Mouse (Mus musculus): ENCODE data around the gene Rhoj.
"Not testable (repeated sequence)": the region's sequence is repeated elsewhere in the genome, so short reads cannot be mapped to it uniquely, and the experiment has no call there.

The Rhoj gene

GRCm38 (mm10) chr12:75396616-75397015 lies 88.5 kb downstream of the Rhoj start:
- no peak for DNase-seq

DNA sequence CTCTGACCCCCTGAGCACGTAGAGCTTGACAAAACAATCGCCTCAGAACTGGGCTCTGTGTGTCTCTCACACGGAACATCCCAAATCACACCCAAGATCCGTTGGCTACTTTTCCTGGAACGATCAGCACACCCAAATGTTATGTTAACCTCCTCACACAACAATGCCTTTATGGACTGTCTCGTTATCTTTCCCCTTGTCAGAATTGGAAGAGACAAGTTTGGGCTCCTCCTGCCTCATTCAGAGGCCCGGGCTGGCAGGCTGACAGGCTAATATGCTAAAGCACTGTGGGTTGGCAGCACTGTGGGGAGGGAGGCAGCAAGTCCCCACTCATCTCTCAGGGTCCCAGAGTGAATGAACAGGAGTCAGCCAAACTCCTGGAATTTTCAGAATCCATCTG lies 89.0 kb downstream of the Rhoj start:
- no peak for DNase-seq

GRCm38 (mm10) chr12:75412964-75413363 lies 104.8 kb downstream of the Rhoj start:
- peak; percentile 15 for DNase-seq

- DNase-seq: peak; percentile 18
Measured at GRCm38 (mm10) chr12:75414991-75415390, 106.9 kb downstream of the Rhoj start.

GRCm38 (mm10) chr12:75416681-75417080 lies 108.6 kb downstream of the Rhoj start, which contains the start of gene Gphb5:
TSS of gene Gphb5 (minus strand) at chr12:75416781.
- no peak for DNase-seq

DNA sequence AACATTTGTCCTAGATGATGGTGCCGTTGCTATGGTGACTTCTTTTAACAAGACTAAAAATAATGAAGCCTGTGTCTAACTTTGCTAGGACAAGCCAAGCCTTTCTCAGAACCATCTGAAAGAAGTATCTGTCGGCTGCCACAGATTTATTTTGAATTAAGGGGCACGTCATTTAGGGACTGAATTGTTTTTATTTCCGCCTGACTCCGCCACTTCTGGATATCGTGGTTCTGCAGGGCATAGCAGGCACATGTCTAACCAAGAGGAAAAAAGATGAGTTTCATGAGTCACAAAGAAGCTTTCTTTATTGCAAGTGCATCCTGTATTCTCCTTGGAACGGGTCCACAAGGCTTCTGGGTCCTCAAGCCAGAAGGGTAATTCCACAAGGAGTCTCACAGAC lies 116.2 kb downstream of the Rhoj start:
- no peak for DNase-seq

DNA sequence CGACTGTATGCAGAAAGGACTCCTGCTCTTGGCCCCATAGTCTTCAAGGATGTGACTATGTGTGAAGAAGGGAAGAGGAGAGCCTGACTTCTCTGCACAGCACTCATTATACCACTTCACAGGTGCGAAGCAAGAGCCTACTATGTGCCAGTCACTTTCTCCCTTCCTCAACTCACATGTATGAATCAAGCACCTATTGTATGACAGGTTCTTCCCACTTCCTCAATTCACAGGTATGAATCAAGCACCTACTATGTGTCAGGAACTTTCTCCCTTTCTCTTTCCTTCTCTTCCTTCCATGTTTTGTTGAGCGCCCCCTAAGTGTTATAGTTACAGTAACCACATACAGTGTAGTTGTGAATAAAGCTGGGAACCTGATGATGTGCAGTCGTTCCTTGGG lies 116.7 kb downstream of the Rhoj start:
- no peak for DNase-seq

DNA sequence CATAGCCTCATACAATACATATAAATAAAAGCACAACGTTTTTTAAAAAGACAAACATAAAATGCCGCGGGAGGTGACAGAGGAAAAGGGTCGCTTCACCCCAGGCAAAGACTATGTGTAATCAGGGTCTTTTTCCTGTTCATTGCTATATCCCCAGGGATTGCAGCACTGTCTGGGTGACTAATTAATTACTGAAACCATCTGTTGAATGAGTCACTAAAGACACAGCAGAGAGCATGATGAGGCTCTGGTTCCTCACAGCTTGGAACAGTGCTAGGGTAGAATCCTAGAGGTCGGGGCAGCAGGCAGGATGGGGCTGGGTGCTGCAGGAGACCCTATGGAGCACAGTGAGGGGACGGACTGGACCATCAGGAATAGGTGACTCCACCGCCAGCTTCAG lies 117.8 kb downstream of the Rhoj start:
- DNase-seq: no peak

DNA sequence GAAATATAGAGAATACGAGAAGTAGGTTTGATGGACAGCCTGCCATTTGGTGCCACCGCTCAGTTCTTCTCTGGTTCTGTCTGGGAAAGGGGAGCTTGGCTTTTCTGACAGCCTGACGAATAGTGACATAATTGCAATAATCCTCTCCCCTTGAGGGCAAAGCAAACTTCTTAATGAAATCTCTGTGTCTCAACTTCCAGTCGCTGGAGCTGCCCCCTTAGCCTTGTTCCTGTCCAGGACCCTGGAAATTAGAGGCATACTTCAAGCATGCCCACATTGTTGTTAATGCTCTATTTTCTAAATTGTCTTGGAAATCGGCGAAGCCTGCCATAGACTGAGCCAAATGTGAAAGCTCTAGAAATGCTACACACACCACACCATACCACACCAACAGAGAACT lies 120.6 kb downstream of the Rhoj start:
- DNase-seq: no peak

DNA sequence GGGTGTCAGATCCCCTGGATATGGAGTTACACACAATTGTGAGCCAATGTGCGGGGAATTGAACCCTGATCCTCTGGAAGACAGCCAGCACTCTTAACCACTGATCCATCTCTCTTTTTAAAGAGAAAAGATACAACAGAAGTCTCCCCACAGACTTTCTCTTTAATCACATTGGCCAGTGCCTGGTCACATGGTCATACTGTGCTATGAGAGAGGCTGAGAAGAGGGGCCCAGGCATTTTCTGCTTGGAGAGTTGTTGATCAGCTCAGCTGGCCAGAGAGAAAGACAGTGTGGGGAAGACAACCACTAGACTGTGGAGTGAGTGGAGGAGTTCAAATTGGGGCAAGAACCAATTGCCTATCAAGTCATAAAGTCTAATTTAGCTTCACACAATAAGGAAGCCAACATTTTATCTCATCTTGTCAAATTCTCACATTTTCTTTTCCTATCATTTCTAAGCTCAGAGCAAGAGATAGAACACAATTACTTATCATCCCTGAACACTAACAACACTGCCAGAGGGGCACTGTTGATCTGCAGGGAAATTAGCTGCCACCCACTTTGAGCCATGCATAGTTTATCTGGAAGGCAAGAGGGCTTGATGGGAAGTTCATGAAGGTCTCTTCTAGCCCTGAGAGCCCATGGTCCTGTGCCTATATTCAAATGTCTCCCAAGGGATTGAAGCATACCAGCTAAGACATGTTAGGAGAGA lies 121.7 kb downstream of the Rhoj start:
- no peak for DNase-seq

DNA sequence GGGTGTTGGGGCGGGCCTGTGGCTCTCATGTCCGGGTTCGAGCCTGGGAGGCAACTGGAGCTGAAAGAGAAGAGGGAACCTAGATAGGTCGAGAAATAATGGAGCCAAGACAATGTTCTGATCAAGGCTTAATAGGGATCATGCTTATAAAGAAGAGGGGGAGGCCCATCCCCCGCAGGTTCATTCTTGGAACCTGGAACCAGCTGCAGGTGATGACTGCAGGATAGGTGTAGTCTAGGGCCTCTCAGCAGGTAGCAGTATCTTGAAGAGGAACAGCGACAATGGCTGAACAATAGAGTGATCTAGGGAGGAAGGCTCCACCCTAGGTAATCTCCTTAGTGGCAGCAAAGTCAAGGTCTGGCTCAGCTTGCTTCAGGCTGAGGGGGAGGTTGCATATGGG lies 124.3 kb downstream of the Rhoj start:
- DNase-seq: not testable (repeated sequence)

DNA sequence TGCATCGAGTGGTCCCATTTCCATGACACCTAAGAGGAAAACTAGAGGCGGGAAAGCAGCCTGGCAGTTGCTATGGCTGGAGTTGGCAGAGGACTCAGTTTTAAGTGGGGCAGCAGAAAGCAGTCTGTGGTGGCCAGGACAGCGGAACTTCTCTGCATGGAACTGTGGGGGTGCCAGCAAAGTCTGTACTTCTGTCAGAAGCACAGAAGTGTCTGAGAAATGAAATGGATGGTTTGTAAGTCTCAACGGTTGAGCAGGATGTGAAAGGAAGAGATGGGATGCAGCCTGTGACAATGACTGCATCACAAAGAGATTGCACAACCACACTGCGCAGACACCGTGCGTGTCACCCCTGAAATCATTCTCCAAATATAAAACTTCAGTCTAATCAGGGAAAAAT lies 138.1 kb downstream of the Rhoj start:
- no peak for DNase-seq

DNA sequence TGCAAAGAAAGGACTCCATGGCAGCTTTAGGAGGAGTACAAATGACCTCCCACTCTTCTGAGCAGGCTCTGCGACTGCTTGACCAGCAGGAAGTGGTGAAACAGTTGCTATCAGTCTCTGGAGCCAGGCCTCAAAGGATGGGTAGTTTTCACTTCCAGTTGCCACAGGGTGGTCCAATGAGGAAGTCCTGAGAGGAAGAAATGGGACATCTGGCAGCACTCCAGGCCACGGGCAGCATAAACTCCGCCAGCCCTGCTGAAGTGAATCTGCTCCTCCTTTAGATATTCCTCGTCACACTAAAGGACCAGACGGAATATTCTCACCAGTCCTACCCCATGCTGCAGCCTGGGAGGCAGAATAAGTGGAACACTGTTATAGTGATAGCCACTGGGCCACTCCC lies 140.8 kb downstream of the Rhoj start:
- peak; percentile 15 for DNase-seq

GRCm38 (mm10) chr12:75449475-75449966 lies 141.4 kb downstream of the Rhoj start:
- peak; percentile 64 for DNase-seq

DNA sequence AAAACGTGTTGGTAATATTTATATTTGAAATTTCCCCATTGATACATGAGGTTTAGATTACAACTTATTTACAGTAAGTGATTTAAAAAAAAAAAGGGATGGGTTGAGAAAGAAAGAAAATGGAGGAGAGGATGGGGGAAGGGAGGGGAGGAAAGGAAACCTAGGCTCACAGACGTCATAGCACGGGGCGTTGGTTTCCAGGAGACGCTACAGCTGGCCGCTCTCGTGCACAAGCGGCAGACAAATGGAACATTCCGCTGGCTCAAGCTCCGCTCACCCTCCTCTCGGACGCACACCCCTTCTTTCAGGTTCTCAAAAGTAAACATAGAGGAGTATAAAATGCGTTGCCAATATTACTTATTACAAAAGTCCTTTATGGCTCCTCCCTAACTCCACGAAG lies 141.9 kb downstream of the Rhoj start:
- DNase-seq: peak; percentile 51

- DNase-seq: no peak
Measured at GRCm38 (mm10) chr12:75450592-75450991, 142.5 kb downstream of the Rhoj start.
